Mouse (Mus musculus) gastrocnemius, adult 8-10 months (tissue): Measurements from ENCODE around the gene Tle1. TPM values are rescaled to one million over a fixed set of nuclear protein-coding genes. Genes with fewer than 3 reads are reported as not detected.

ENCODE experiments used
- DNase-seq, 2 experiments: peaks; one replicate each; pipeline ENCODE4 v3.0.0; 2022; ENCODE audit warnings: low spot score in 2 of 2
- total RNA-seq, 4 experiments: library from RNA; stranded (reverse); gene quantifications; 2 replicates each; pipeline ENCODE4 v1.2.4; 2022

Tle1 gene
- 10 to 100 TPM; 16.1 to 25.6 (median 17.8) TPM for total RNA-seq

- peak; percentile 99 to 100 for DNase-seq
Observed at GRCm38 (mm10) chr4:72200559-72201409, at the start of gene Tle1. Gene Tle1 (minus strand): TSS chr4:72200919.

DNA sequence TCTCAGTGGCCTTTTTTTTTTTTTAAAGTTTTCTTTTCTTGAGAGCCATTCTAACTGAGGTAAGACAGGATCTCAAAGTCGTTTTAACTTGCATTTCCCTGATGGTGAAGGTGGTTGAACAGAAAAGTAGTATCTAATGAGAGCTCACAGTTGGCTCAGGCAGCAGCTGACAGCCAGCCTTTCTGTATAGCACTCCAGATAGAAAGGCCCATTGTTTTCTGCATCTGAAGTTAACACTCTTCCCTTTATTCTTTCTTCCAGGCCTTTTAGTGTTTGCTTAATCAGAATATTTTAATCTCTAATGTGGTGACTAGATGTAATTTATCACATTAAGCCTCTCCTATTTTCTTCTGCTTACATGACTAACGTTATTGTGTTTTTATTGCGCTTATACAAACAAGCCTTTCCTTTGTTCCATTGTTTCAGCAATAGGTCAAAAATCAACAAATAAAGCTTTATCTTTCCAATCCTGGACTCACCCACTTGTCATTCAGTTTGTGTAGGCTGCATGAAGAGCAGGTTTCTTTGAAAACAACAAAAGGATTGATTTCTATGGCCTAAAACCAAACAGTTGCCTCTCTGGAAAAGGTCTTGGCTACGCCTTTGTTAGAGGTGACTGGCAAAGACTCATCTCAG, 33.0 kb upstream of the Tle1 start:
- no peak for DNase-seq

DNA sequence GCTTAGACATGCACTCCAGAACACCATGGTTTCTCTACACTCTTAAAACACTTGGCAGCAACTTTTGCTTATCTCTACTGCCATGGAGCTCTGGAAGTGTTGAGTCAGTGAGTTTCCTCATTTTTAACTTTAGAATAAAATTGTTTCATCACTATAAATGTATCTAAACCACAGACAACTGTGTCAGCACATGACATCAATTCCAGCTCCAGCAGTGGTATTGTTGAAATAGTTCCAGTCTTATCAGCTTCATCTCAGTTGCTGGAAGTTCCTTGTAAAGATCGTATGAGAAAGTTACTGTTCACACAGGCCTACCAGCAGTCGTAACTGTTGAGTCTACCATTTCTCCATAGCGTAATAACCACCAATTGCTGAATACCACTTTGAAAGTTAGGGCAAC, 31.5 kb upstream of the Tle1 start:
- DNase-seq: no peak

- no peak for DNase-seq
Observed at GRCm38 (mm10) chr4:72230832-72231231, 30.1 kb upstream of the Tle1 start.

GRCm38 (mm10) chr4:72221629-72222028, 20.9 kb upstream of the Tle1 start:
- no peak for DNase-seq

GRCm38 (mm10) chr4:72204420-72205045, 3.8 kb upstream of the Tle1 start:
- no peak for DNase-seq

- peak; percentile 13 to 20 for DNase-seq
Observed at GRCm38 (mm10) chr4:72201521-72201991, 837 bp upstream of the Tle1 start.

- DNase-seq: peak; percentile 12 to 36
Observed at GRCm38 (mm10) chr4:72199571-72200558, 854 bp downstream of the Tle1 start.

GRCm38 (mm10) chr4:72198877-72199411, 1.8 kb downstream of the Tle1 start:
- DNase-seq: peak; percentile 61 to 64

DNA sequence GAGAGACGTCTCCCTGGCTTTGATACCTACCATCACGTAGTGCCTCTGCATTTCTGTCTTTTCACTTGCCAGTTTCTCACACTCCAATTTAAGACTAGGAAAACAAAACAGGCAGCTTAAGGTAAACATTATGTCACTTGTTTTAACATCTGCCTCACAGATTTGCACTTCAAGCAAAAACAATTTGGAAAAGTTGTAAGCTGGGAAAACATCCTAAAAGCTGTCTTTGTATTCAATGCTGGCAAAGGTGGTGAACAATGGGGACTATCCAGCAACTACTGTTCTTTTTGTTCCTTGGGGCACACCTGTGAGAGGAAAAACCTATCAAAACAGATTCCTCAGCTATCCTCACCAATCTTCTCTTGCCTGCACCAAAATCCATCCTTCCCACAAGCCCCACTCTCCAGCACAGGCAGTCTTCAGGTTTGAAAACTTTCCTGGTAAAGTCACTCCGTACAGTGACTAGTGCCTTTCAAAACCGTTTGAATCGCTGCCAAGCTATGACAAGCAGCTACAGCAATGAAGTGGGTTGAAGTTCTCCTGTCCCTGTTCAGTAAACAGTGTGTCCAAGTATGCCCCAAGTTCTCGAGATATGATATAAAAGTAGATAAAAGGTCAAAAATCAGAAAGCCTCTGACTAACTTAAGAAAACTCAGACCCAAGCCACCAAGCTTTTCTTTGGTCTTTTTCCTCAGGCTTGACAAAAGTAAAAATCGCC, 2.7 kb downstream of the Tle1 start:
- no peak for DNase-seq

GRCm38 (mm10) chr4:72195116-72195835, 5.4 kb downstream of the Tle1 start:
- DNase-seq: no peak

DNA sequence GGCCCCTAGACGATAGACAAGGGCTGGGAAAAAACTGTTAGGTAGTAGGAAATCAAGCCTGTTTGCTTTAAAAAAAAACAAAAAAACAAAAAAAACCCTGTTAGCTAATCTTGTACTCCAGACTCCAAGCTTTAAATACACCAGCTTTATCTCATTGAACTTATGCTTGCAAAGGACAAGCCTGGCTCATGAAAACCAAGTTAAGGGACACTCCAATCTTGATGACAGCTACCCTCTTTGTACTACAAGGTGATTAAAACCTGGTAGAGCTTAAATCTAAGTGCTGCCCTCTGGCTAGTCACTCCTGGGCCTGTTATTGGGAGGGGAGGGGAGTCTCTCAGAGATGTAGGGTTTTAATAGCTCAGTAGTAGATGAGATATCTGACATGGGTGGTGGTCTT, 7.4 kb downstream of the Tle1 start:
- no peak for DNase-seq

DNA sequence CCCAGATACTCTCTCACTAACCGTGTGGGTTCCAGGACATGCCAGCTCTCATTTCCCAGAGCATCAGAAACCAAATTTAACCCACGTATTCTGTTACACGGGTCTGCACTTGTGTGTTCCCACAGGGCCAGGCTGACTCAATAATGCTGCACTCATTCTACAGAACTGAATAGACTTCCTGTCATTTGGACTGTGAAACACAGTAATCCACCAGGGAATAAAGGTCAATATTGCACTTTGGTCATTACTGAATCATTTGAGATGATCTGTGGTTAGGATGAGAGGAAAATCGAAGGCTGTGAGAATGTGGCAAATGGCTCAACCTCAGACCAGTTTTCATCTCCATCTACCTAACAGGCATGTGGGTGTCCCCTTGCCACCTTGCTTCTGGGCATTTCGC, 16.2 kb downstream of the Tle1 start:
- no peak for DNase-seq

GRCm38 (mm10) chr4:72182343-72182988, 18.3 kb downstream of the Tle1 start:
- DNase-seq: no peak

DNA sequence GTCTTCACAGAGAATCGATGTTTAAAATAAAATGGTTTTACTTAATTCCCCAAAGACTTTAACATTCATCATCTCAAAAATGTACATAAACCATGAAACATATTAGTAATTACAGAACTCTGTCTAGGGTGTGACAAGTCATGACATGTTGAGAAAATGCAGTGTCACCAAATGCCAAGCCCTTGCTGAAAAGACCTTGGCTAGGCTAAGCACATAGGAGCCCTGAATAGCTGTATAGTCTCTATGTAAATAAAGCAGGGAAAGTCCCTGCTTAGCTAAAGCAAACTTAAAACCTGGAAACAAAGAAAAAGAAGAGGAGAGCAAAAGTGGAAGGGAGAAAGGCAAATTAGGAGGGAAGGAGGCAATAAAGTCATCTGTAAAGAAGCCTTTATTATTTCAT, 24.8 kb downstream of the Tle1 start:
- DNase-seq: no peak

DNA sequence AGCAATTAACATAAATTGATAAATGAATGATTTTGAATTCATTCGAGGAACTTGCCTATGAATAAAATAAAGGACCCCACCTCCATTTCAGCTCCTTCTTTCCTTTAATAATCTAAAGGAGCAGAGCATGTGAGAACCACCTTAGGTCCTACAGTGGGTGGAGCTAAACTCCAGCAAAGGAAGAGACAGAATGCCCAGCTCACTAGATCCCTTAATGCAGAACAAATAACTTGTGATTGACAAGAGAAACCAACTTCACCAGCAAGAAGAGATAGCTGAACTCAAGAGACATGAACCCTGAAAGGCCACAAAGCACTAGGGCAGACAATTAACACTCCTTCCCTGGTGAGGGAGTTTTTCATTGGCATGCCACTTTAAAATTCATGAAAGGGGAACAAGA, 32.5 kb downstream of the Tle1 start:
- DNase-seq: no peak

- DNase-seq: no peak
Observed at GRCm38 (mm10) chr4:72167761-72168229, 32.9 kb downstream of the Tle1 start.

- DNase-seq: no peak
Observed at GRCm38 (mm10) chr4:72167171-72167570, 33.5 kb downstream of the Tle1 start.

GRCm38 (mm10) chr4:72166561-72166960, 34.2 kb downstream of the Tle1 start:
- no peak for DNase-seq
